25 mouse cellular contexts compared by ENCODE assay signal in genomic region chr11:6183246-6183645, GRCm38 (mm10). TPM values are rescaled to one million over a fixed set of nuclear protein-coding genes. Genes with fewer than 3 reads are reported as not detected.
DNase-seq lines count a peak whose midpoint lies in the region; ATAC-seq and TF ChIP-seq lines count a peak whose summit lies in the region.
"Had no signal": no experiment of that assay in that cellular context is flagged by ENCODE, and none has a peak within 500 bp of the region (broad histone marks: within the 10 kb centered on the region; RNA-seq: fewer than 3 reads in every experiment).

No protein-coding gene starts in this region.

- DNase-seq in forebrain, embryonic 14.5 days (ENCODE audit: low spot score), result peak; percentile 32
- DNase-seq in forebrain, embryonic 11.5 days (ENCODE audit: low spot score), result no peak
- DNase-seq in lung, postnatal 36 days, result peak; percentile 21
- no peak for DNase-seq in lung, adult 2 months
- DNase-seq in testis, postnatal 14 days (ENCODE audit: low spot score), result no peak
- peak; percentile 77 for DNase-seq in induced T-regulatory cell, adult 2 months (ENCODE audit: low read depth)
- DNase-seq in frontal cortex, postnatal 14 days (ENCODE audit: low spot score in 2 of 2), result no peak
- DNase-seq: adrenal gland, adult 2 months; cerebellum, adult 18-20 months; cerebellum, postnatal 14 days; gastrocnemius, adult 2 months; kidney, adult 11 months; kidney, postnatal 36 days; layer of hippocampus, adult 9-11 months; right cerebral cortex, postnatal 14 days had no signal

- no peaks in the 10 kb centered on the region for H3K9me3 ChIP-seq in forebrain, embryonic 14.5 days (replicated peaks; ENCODE audit: control insufficient read depth, low read length)
- H3K9me3 ChIP-seq in forebrain, embryonic 11.5 days (ENCODE audit: control insufficient read depth, low read length), result no peaks in the 10 kb centered on the region
- H3K9me3 ChIP-seq: hindbrain, embryonic 12.5 days; kidney, embryonic 15.5 days; lung, embryonic 15.5 days had no signal

- no peak overlapping the region for H3K4me3 ChIP-seq in forebrain, embryonic 14.5 days (ENCODE audit: low read depth, low read length)
- no peak overlapping the region for H3K4me3 ChIP-seq in forebrain, embryonic 11.5 days (ENCODE audit: low read depth, low read length)
- H3K4me3 ChIP-seq in lung, adult 2 months (replicated peaks; ENCODE audit: extremely low read depth, low read depth, low read length), result no peak overlapping the region
- peak overlapping the region; percentile 79 for H3K4me3 ChIP-seq in testis, adult 2 months (ENCODE audit: control insufficient read depth, low read depth, low read length)
- H3K4me3 ChIP-seq: gastrocnemius, adult 2 months; hindbrain, embryonic 12.5 days; kidney, embryonic 15.5 days; lung, embryonic 15.5 days had no signal

- H3K4me2 ChIP-seq in forebrain, embryonic 14.5 days (ENCODE audit: low read length), result no peak overlapping the region
- H3K4me2 ChIP-seq in forebrain, embryonic 11.5 days (ENCODE audit: low read depth, low read length, severe bottlenecking), result no peak overlapping the region
- H3K4me2 ChIP-seq: hindbrain, embryonic 12.5 days; kidney, embryonic 15.5 days; lung, embryonic 15.5 days had no signal

- no peak overlapping the region for H3K27ac ChIP-seq in forebrain, embryonic 14.5 days (ENCODE audit: low read depth, low read length)
- no peak overlapping the region for H3K27ac ChIP-seq in forebrain, embryonic 11.5 days (ENCODE audit: low read depth, low read length)
- H3K27ac ChIP-seq in testis, adult 2 months (ENCODE audit: control insufficient read depth, insufficient read depth, low read depth, low read length), result no peak overlapping the region
- H3K27ac ChIP-seq: kidney, embryonic 15.5 days; liver, embryonic 14.5 days; lung, embryonic 15.5 days; stomach, postnatal 0 days had no signal

- H3K36me3 ChIP-seq in forebrain, embryonic 14.5 days (ENCODE audit: control insufficient read depth, insufficient read depth, low read length), result 0 out of 2 replicates have a peak, but pooled peaks cover 4% of the 10 kb centered on the region
- H3K36me3 ChIP-seq in forebrain, embryonic 11.5 days (ENCODE audit: control insufficient read depth, insufficient read depth, low read length), result no peaks in the 10 kb centered on the region
- no peaks in the 10 kb centered on the region for H3K36me3 ChIP-seq in testis, adult 2 months (ENCODE audit: control insufficient read depth, insufficient read depth, low read length)

- no peak for TF ChIP-seq CTCF in lung, adult 2 months (IDR thresholded peaks at IDR 0.05; ENCODE audit: insufficient read depth, low read length)
- no peak for TF ChIP-seq CTCF in testis, adult 2 months (IDR thresholded peaks at IDR 0.05; ENCODE audit: control insufficient read depth, insufficient read depth, insufficient replicate concordance, low read depth, low read length)

- H3K9ac ChIP-seq in forebrain, embryonic 14.5 days (ENCODE audit: low read length), result no peak overlapping the region
- no peak overlapping the region for H3K9ac ChIP-seq in forebrain, embryonic 11.5 days (ENCODE audit: low read length)
- H3K9ac ChIP-seq: hindbrain, embryonic 12.5 days; kidney, embryonic 15.5 days; lung, embryonic 15.5 days had no signal

- no peak for TF ChIP-seq POLR2A in lung, adult 2 months (IDR thresholded peaks at IDR 0.05; ENCODE audit: borderline replicate concordance, extremely low read depth, low read depth, low read length)
- no peak for TF ChIP-seq POLR2A in testis, adult 2 months (IDR thresholded peaks at IDR 0.05; ENCODE audit: control insufficient read depth, low read depth, low read length)

- H3K4me1 ChIP-seq in forebrain, embryonic 14.5 days (ENCODE audit: control insufficient read depth, insufficient read depth, low read length), result peaks cover 20% of the 10 kb centered on the region
- H3K4me1 ChIP-seq in forebrain, embryonic 11.5 days (replicated peaks; ENCODE audit: control insufficient read depth, insufficient read depth, low read length), result peaks cover 4% of the 10 kb centered on the region
- H3K4me1 ChIP-seq in lung, adult 2 months (ENCODE audit: control insufficient read depth, insufficient read depth, low read length), result peaks cover 25% of the 10 kb centered on the region
- 0 out of 2 replicates have a peak, but pooled peaks cover 2% of the 10 kb centered on the region for H3K4me1 ChIP-seq in testis, adult 2 months (ENCODE audit: control insufficient read depth, insufficient read depth, low read length)

- WGBS in forebrain, embryonic 14.5 days, result 84% methylated on average over 2 of the region's 2 CpGs
- 80% methylated on average over 2 of the region's 2 CpGs for WGBS in forebrain, embryonic 11.5 days
- WGBS in lung, adult 2 months, result 48% methylated on average over 2 of the region's 2 CpGs

- no peaks in the 10 kb centered on the region for H3K27me3 ChIP-seq in forebrain, embryonic 14.5 days (replicated peaks; ENCODE audit: control insufficient read depth, insufficient read depth, low read length)
- H3K27me3 ChIP-seq in forebrain, embryonic 11.5 days (ENCODE audit: control insufficient read depth, insufficient read depth, low read length), result no peaks in the 10 kb centered on the region
- no peaks in the 10 kb centered on the region for H3K27me3 ChIP-seq in testis, adult 2 months (ENCODE audit: control insufficient read depth, insufficient read depth, low read length)
- H3K27me3 ChIP-seq: CH12.LX; hindbrain, embryonic 12.5 days; kidney, embryonic 15.5 days; lung, embryonic 15.5 days had no signal

- ATAC-seq in forebrain, embryonic 14.5 days, result no peak
- ATAC-seq in forebrain, embryonic 11.5 days (replicated peaks; ENCODE audit: low FRiP score), result no peak

RNA-seq across cellular contexts. Expression of gene A730071L15Rik, which starts 16.6 kb away (rescaled TPM):
- 0.35 and 0.95 TPM in 2 replicates for polyA plus RNA-seq in forebrain, embryonic 14.5 days (2014; fragmentation: Nextera tagmentation; extraction: Ambion mirVana)
- polyA plus RNA-seq in forebrain, embryonic 11.5 days (2014; fragmentation: Nextera tagmentation; extraction: Ambion mirVana), result 0.55 and 0.72 TPM in 2 replicates
- polyA plus RNA-seq in lung, adult 2 months (2012; rRNA removed), result 0.11 TPM in 1 of 2 replicates, not detected in the other
- 0.74 and 0.79 TPM in 2 replicates for polyA plus RNA-seq in testis, adult 2 months (2012; rRNA removed)
- polyA plus RNA-seq: adrenal gland, adult 2 months had no signal

RNA-seq across cellular contexts. Expression of gene Nudcd3, which starts 17.0 kb away (rescaled TPM):
- 49.7 and 50.3 TPM in 2 replicates for polyA plus RNA-seq in forebrain, embryonic 14.5 days (2014; fragmentation: Nextera tagmentation; extraction: Ambion mirVana)
- polyA plus RNA-seq in forebrain, embryonic 11.5 days (2014; fragmentation: Nextera tagmentation; extraction: Ambion mirVana), result 47.9 and 55.1 TPM in 2 replicates
- polyA plus RNA-seq in lung, adult 2 months (2012; rRNA removed), result 29.4 and 52.9 TPM in 2 replicates
- 21.7 and 23.5 TPM in 2 replicates for polyA plus RNA-seq in testis, adult 2 months (2012; rRNA removed)

RNA-seq across cellular contexts. Expression of gene Npc1l1, which starts 46.7 kb away (rescaled TPM):
- polyA plus RNA-seq in forebrain, embryonic 14.5 days (2014; fragmentation: Nextera tagmentation; extraction: Ambion mirVana), result 0.05 TPM in 1 of 2 replicates, not detected in the other
- not detected in 2 replicates for polyA plus RNA-seq in forebrain, embryonic 11.5 days (2014; fragmentation: Nextera tagmentation; extraction: Ambion mirVana)
- 0.09 and 0.34 TPM in 2 replicates for polyA plus RNA-seq in lung, adult 2 months (2012; rRNA removed)
- polyA plus RNA-seq in testis, adult 2 months (2012; rRNA removed), result 0.63 and 0.64 TPM in 2 replicates
- polyA plus RNA-seq: embryonic facial prominence, embryonic 11.5 days; heart, embryonic 14.5 days; hindbrain, embryonic 12.5 days; neural tube, embryonic 11.5 days had no signal

Comparison
In these comparisons a context has a peak if more than half of its experiments do, and no peak if none do; other contexts are left out.
1. DNase-seq: peak in forebrain, embryonic 14.5 days (single experiment), lung, postnatal 36 days (single experiment) and induced T-regulatory cell, adult 2 months (single experiment); none in forebrain, embryonic 11.5 days (single experiment), lung, adult 2 months (single experiment), testis, postnatal 14 days (single experiment) and frontal cortex, postnatal 14 days (0 of 2).